Mouse (Mus musculus) hindbrain, embryonic 13.5 days (tissue): ENCODE measurements around the gene Ticam1. TPM values are rescaled to one million over a fixed set of nuclear protein-coding genes. Genes with fewer than 3 reads are reported as not detected.
A peak's percentile ranks its signal among the peaks of the same experiment; 100 is the strongest.

Experiments used
- ATAC-seq: fragments of 200-750 bp; cut with Nextera tagmentation; 2 replicates; pipeline ENCODE4 v1.8.0; 2017; ENCODE audit warnings: moderate TSS enrichment; ENCODE audit not compliant: low FRiP score
- H3K27ac ChIP-seq: fragments of 300-500 bp; sonication (generic); 2 replicates; pipeline ENCODE4 v1.5.1; 2015; ENCODE audit warnings: inconsistent platforms, mild to moderate bottlenecking, moderate library complexity
- H3K27me3 ChIP-seq: fragments of 300-500 bp; sonication (generic); 2 replicates; pipeline ENCODE4 v1.6.1; 2015; ENCODE audit warnings: mild to moderate bottlenecking, inconsistent platforms
- H3K36me3 ChIP-seq: fragments of 300-500 bp; sonication (generic); 2 replicates; pipeline ENCODE4 v1.6.1; 2015; ENCODE audit warnings: mild to moderate bottlenecking, inconsistent platforms
- H3K4me1 ChIP-seq: fragments of 300-500 bp; sonication (generic); replicated peaks from 2 replicates; pipeline ENCODE4 v1.6.1; 2015; ENCODE audit warnings: inconsistent platforms
- H3K4me2 ChIP-seq: fragments of 300-500 bp; sonication (generic); 2 replicates; pipeline ENCODE4 v1.6.1; 2015; ENCODE audit warnings: inconsistent platforms, mild to moderate bottlenecking, moderate library complexity
- H3K4me3 ChIP-seq: fragments of 300-500 bp; sonication (generic); 2 replicates; pipeline ENCODE4 v1.5.1; 2015; ENCODE audit warnings: mild to moderate bottlenecking, inconsistent platforms
- H3K9ac ChIP-seq: fragments of 300-500 bp; sonication (generic); 2 replicates; pipeline ENCODE4 v1.6.1; 2015; ENCODE audit warnings: mild to moderate bottlenecking, inconsistent platforms
- H3K9me3 ChIP-seq: fragments of 300-500 bp; sonication (generic); 2 replicates; pipeline ENCODE4 v1.6.1; 2016; ENCODE audit warnings: inconsistent platforms
- WGBS: fragments of 180-500 bp; shearing (Covaris S2); methylation state at CpG from one replicate; pipeline ENCODE4 v1.1.7; 2015; 5-methylcytosine and 5-hydroxymethylcytosine counted together
- polyA plus RNA-seq: library from polyadenylated mRNA; unstranded; fragments of >200 nt; fragmentation: Nextera tagmentation; extraction: Ambion mirVana; gene quantifications from 2 replicates; pipeline ENCODE4 v1.2.1, GENCODE M21; 2015

Ticam1 gene
- polyA plus RNA-seq, 1 experiment from 2014 or later = 1.4 TPM

DNA sequence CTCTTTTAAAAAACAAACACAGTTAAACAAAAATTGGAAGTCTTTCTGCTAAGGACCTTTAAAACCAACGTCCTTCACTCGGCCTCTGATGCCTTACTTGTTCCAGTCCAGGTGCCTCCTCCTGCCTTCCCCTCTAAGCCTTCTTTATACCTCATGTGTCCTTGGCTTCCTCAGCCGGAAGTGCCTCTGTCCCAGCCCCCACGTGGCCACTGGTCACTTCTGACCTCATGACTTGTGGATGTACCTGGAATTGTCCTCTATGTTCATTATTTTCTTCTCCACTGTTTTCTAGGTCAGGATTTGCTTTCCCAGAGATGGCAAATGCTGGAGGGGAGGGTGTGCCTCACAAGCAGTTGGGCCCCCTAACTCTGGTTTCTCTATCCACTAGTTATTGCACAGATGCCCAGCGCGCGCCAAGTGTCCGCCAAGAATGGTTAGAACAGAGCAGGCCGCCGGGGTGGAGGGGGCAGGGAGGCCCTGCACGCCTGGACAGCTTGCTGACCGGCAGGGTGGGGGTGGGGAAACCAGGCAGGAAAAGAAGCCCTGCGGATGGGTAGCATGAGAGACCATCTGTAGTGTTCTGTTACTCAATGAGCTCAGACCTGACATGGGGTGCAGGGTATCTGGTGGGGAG lies 25.9 kb upstream of the Ticam1 start:
- no peak overlapping the region for H3K4me3 ChIP-seq
- no peak overlapping the region for H3K9ac ChIP-seq
- no peak for ATAC-seq

DNA sequence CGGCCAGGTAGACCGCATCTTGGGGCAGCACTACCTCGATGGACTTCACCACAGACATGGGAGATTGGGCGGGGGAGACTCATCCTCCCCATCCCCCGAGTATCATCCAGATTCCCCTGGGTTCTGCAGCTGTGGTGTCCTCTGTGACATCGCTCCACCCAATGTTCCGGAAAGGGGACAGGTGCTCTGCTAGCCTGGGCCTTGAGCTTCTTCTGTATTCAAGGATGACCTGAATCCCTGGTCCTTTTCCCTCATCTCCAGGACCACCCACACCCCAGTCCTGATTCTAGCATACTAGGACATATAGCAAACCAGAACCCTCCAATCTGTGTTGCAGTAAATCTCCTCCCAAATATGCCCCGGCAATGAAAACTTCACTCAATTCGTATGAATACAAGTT lies 23.6 kb upstream of the Ticam1 start, which contains the start of gene Arrdc5:
Gene Arrdc5, minus strand, starts transcription at position 101 of the 400 bp plus-strand sequence.
- WGBS = 93% methylated on average over 9 of the region's 9 CpGs
- H3K4me2 ChIP-seq = no peak within 1 kb of the TSS
- no peak for ATAC-seq

More for the DNA sequence above, 25.9 kb upstream of the Ticam1 start:
- Histone ChIP-seq H3K36me3 (no peaks in the 10 kb centered on the region), H3K27ac (no peak overlapping the region), H3K27me3 (peaks cover 7% of the 10 kb centered on the region; the same call in 1 of the 2 replicates), H3K4me2 (peak overlapping the region; percentile 87), H3K4me1 (peaks cover 36% of the 10 kb centered on the region), H3K9me3 (no peaks in the 10 kb centered on the region)
- 25% methylated on average over 13 of the region's 13 CpGs for WGBS

DNA sequence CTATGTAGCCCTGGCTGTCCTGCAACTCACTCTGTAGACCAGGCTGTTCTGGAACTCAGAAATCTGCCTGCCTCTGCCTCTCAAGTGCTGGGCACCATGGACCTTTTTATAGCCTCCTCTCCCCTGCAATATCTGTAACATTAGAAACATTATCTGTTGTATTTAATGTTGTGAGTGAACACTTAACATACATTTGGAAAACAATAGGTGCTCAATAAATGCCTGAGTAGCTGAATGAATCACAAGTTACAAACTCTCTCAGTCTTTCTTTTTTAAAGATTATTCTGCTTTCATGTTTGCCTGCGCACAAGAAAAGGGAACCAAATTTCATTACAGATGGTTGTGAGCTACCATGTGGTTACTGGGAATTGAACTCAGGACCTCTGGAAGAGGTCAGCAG lies 21.7 kb upstream of the Ticam1 start:
- Histone ChIP-seq H3K4me2 (no peak overlapping the region), H3K4me3 (no peak overlapping the region), H3K9ac (no peak overlapping the region), H3K27ac (no peak overlapping the region), H3K36me3 (no peaks in the 10 kb centered on the region), H3K4me1 (peaks cover 7% of the 10 kb centered on the region), H3K9me3 (no peaks in the 10 kb centered on the region), H3K27me3 (peaks cover 4% of the 10 kb centered on the region; the same call in 1 of the 2 replicates)
- 100% methylated on average over 1 of the region's 1 CpGs for WGBS
- ATAC-seq = no peak

More for the DNA sequence above, 23.6 kb upstream of the Ticam1 start, which contains the start of gene Arrdc5:
- Histone ChIP-seq H3K27ac (no peak within 1 kb of the TSS), H3K36me3 (no peaks in the 10 kb centered on the region), H3K4me1 (peaks cover 20% of the 10 kb centered on the region), H3K4me3 (no peak within 1 kb of the TSS), H3K9me3 (no peaks in the 10 kb centered on the region), H3K9ac (no peak within 1 kb of the TSS), H3K27me3 (peaks cover 7% of the 10 kb centered on the region; the same call in 1 of the 2 replicates)

DNA sequence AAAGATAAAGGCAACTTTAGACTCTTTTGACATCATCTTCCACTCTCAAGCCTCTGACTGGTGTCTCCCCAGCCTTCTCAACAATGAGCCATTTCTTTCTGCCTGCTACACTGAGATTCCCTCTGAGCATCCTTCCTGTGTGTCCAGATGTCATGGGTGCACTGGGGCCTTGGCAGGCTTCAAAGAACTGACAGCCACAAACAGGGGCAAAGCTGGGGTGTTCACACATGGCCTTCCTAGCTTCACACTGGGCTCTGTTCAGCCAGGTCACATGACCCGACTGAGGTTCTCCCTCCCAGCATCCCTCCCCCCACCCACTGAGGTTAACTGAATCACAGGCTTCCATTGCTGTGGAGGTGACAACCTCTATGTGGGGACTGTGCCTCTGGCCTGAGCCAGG lies 19.6 kb upstream of the Ticam1 start:
- 72% methylated on average over 1 of the region's 1 CpGs for WGBS
- ATAC-seq = no peak
- no peaks in the 10 kb centered on the region for H3K27me3 ChIP-seq
- no peak overlapping the region for H3K27ac ChIP-seq
- no peak overlapping the region for H3K4me3 ChIP-seq
- no peaks in the 10 kb centered on the region for H3K9me3 ChIP-seq
- no peak overlapping the region for H3K4me2 ChIP-seq
- H3K36me3 ChIP-seq = no peaks in the 10 kb centered on the region
- no peak overlapping the region for H3K9ac ChIP-seq
- peaks cover 4% of the 10 kb centered on the region for H3K4me1 ChIP-seq

DNA sequence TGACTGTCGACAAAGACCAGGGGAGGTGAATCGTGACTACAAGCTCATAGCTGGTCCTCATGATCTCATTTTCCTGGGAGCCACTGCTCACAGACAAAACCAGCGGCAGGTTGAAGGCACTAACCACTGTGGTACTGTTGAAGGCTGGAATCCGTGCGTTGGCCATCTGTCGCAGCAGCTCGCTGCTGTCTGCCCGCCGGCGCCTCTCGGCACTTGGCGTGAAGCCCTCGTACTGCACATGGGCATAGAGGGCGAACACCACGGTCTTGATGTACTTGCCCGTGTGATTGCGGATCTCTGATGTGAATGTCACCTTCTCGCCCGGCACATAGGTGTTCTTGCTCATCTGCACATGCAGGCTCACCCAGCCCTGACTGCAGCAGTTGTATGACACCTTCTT lies 17.7 kb upstream of the Ticam1 start:
- no peak overlapping the region for H3K9ac ChIP-seq
- H3K4me1 ChIP-seq = peaks cover 22% of the 10 kb centered on the region
- no peak overlapping the region for H3K4me3 ChIP-seq
- H3K36me3 ChIP-seq = no peaks in the 10 kb centered on the region
- no peak overlapping the region for H3K4me2 ChIP-seq
- no peak for ATAC-seq
- 89% methylated on average over 19 of the region's 19 CpGs for WGBS
- no peaks in the 10 kb centered on the region for H3K9me3 ChIP-seq
- no peak overlapping the region for H3K27ac ChIP-seq
- H3K27me3 ChIP-seq = no peaks in the 10 kb centered on the region

DNA sequence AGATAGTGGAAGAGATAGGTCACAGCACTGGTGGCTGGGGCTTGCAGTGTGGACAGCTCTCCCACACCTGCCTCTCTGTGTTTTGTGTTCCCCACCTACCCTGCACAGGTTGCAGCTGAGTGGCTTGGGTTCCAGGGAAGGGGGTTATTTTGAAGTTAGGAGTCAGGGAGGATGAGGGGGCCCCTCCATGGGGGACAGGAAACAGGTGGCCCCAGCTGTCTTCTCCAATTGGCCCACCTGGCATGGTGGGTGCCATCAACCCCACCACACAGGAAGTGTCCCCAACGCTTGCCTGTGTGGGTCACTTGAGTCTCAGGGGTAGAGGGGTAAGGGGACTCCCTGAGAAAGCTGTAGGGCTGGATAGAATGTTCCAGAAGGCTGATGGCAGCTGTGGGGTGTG lies 16.7 kb upstream of the Ticam1 start:
- H3K9ac ChIP-seq = no peak overlapping the region
- no peak overlapping the region for H3K27ac ChIP-seq
- no peaks in the 10 kb centered on the region for H3K27me3 ChIP-seq
- WGBS = 86% methylated on average over 1 of the region's 1 CpGs
- no peaks in the 10 kb centered on the region for H3K9me3 ChIP-seq
- H3K36me3 ChIP-seq = no peaks in the 10 kb centered on the region
- no peak overlapping the region for H3K4me2 ChIP-seq
- H3K4me3 ChIP-seq = no peak overlapping the region
- no peak for ATAC-seq
- peaks cover 27% of the 10 kb centered on the region for H3K4me1 ChIP-seq

DNA sequence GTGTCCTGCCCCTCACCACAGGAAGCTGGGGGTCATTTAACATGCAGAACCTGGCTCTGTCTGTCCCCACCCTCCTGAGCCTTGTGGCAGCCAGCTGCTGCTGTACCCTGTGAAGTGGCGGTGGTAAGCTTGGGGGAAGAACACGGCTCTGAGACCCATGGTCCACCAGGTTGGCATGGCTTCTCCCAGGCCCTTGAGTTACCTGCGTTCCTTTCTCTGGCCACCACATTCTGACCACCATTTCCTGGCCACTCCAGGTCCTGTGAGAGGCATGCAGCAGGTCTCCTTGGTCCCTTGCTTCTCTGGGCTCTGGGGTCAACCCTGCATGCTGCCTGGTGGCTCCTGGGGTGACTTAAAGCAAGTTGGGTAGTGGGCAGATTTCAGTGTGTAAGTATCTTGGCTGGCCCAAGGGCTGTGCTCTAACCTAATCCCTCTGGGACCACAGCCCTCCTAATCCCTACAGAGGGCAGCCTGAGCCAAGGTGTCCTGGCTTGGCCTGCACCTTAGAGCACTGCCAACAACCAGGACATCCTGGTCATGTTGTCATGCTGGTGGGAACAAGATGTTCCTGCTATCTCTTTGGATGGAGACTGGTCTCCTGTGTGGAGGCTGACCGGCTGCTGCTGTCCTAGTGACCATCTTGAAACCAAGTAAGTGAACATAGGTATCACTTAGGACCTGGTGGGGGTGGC lies 16.1 kb upstream of the Ticam1 start, which contains the start of gene Plin3:
Gene Plin3, minus strand, starts transcription at position 343 of the 692 bp plus-strand sequence.
- Histone ChIP-seq H3K27me3 (no peaks in the 10 kb centered on the region), H3K4me2 (no peak within 1 kb of the TSS), H3K9me3 (no peaks in the 10 kb centered on the region), H3K4me1 (peaks cover 32% of the 10 kb centered on the region), H3K36me3 (no peaks in the 10 kb centered on the region), H3K4me3 (no peak within 1 kb of the TSS), H3K27ac (no peak within 1 kb of the TSS), H3K9ac (no peak within 1 kb of the TSS)
- ATAC-seq = no peak
- WGBS = 81% methylated on average over 4 of the region's 4 CpGs

DNA sequence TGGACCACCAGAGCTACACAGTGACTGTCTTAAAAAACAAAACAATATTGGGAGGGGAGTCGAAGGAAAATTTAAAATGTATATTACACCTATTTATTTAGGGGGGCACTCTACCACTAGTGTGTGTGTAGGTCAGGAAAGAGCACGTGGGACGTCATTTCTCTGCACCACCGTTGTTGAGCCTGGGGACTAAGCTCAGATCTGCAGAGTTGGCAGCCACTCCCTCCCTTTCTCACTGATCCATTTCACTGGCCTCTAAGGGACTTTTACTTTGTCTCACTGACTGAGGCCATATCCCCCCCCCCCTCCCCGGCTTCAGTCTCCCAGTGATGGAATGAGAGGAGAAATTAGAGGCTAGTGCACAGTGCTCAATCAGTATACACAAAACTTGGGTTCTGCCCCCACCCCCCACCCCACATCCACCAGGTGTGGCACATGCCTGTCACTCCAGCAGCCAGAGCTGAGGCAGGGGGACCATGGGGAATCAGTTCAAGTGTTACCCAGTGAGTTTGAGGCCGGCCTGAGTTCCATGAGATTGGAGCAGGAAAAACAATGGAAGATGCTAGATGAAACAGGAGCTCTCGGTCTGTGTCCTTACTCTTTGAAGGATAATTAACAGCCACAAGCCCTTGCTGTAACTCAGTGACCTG lies 15.4 kb upstream of the Ticam1 start:
- Histone ChIP-seq H3K9me3 (no peaks in the 10 kb centered on the region), H3K4me2 (no peak overlapping the region), H3K27me3 (no peaks in the 10 kb centered on the region), H3K4me1 (peaks cover 34% of the 10 kb centered on the region), H3K4me3 (no peak overlapping the region), H3K9ac (no peak overlapping the region), H3K36me3 (no peaks in the 10 kb centered on the region), H3K27ac (no peak overlapping the region)
- WGBS = 66% methylated on average over 7 of the region's 7 CpGs
- ATAC-seq = no peak

DNA sequence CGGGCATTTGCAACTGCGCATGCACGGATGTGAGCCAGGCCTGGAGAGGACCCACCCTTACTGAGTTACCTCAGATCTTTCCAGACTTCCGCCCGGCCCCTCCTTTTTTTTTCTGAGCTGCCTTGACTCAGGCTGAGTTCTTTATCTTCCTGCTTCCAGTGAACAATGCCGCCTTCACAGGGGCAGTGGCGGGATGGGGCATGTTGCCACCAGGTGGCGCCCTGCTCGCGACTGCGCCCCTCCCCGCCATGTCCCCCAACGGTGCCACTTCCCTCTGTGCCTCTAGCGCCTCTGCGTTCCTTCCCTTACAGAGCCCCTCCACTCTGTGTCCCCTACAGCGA lies 14.6 kb upstream of the Ticam1 start:
- Histone ChIP-seq H3K9me3 (no peaks in the 10 kb centered on the region), H3K27me3 (no peaks in the 10 kb centered on the region), H3K4me1 (peaks cover 34% of the 10 kb centered on the region), H3K36me3 (no peaks in the 10 kb centered on the region), H3K4me2 (peak overlapping the region; percentile 46), H3K4me3 (peak overlapping the region; percentile 23), H3K9ac (peak overlapping the region; percentile 35; the same call in 1 of the 2 replicates), H3K27ac (peak overlapping the region; percentile 71)
- peak; percentile 72 for ATAC-seq
- WGBS = 1% methylated on average over 16 of the region's 16 CpGs

DNA sequence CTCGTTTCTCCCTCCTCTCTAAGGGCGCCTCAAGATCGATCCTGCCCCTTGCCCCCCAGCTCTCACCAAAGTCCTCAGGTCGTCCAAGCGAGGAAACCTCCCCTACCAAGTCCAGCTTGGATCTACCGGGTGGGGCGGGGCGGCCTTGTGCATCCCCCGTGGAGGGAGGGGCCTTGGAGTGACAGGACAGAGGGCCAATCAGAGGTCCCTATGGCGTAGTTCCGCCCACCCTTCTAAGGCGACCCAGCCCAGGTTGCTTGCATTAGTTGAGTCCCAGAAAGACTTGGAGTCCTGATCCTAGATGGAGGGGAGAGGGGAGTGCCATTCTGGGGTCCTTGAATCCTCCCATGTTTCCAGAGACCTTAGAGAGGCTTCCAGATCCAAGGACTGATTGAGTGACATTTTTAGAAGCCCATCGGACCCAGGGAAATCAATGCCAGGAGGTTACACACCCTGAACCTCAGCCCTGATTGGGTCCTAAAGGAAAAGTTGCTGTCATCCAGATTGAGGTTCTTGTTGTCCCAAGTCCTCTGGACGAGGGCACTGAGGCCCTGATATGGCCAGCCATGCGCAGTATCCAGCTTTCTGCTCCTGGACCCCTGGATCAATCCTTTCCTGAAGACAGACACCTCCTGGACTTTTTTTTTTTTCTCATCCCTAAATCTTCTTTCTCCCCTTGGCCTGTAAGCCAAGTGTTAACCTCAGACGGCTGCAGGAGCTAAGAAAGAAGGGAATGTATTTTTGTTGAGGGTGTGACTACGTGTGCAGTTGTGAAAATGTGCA lies 14.0 kb upstream of the Ticam1 start:
- H3K27ac ChIP-seq = peak overlapping the region; percentile 71; the same call in 1 of the 2 replicates
- ATAC-seq = peak; percentile 52
- H3K9ac ChIP-seq = peak overlapping the region; percentile 35; the same call in 1 of the 2 replicates
- H3K36me3 ChIP-seq = peaks cover 3% of the 10 kb centered on the region; the same call in 1 of the 2 replicates
- peak overlapping the region; percentile 23 for H3K4me3 ChIP-seq
- H3K4me2 ChIP-seq = peak overlapping the region; percentile 46
- no peaks in the 10 kb centered on the region for H3K27me3 ChIP-seq
- 4% methylated on average over 17 of the region's 17 CpGs for WGBS
- peaks cover 34% of the 10 kb centered on the region for H3K4me1 ChIP-seq
- no peaks in the 10 kb centered on the region for H3K9me3 ChIP-seq

DNA sequence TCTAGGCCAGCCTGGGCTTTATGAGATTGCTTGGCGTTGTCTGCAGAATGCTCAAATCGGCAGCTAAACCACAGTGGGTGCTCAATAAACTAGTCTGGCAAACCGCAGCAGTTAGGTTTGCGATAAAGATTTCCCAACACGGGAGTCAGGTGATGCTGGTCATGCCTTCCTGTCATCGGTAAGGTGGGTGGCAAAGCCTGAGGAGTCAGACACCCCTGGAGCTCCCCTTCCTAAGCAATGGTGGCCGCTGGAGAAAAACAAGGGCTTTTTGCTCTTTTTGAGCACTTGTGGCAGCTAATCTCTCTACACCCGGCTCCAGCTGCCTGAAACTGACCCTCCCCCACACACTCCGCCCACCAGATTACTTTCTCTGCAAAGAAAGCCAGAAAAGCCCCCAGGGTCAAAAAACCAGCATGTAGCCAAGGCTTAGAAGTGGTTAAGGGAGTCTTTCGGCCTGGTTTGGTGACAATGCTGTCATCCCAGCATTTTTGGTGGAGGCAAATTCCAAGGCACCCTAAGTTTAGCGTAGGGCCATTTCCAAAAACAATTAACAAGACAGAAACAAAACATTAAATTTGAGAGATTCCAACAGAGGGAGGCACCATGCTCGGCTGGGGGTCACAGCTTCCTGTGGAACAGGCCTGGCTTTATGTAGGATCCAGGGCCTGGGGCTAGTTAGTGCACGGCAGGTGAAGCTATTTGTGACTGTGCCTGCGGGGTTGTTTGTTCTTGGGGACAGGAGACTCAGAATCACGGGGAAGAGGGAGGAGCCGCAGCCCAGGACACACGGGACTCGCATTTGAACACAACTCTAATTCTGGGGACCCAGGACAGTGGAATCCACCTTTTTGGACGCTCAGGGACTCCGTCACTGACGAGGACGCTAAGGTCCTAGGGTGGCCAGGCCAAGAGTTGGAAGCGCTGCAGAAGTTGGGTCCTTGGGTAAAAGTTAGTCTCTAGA lies 13.1 kb upstream of the Ticam1 start:
- H3K4me1 ChIP-seq = peaks cover 34% of the 10 kb centered on the region
- peak overlapping the region; percentile 46 for H3K4me2 ChIP-seq
- peaks cover 3% of the 10 kb centered on the region; the same call in 1 of the 2 replicates for H3K36me3 ChIP-seq
- H3K9ac ChIP-seq = peak overlapping the region; percentile 35
- no peak for ATAC-seq
- WGBS = 5% methylated on average over 23 of the region's 23 CpGs
- no peaks in the 10 kb centered on the region for H3K9me3 ChIP-seq
- peak overlapping the region; percentile 23 for H3K4me3 ChIP-seq
- H3K27me3 ChIP-seq = no peaks in the 10 kb centered on the region
- H3K27ac ChIP-seq = peak overlapping the region; percentile 71
